Mouse (Mus musculus) layer of hippocampus, adult 9-10 months (tissue): ENCODE measurements around the gene Flt1.

Experiments
- DNase-seq: peaks from one replicate; pipeline ENCODE4 v3.0.0; 2022; ENCODE audit warnings: low spot score

Flt1 gene

DNA sequence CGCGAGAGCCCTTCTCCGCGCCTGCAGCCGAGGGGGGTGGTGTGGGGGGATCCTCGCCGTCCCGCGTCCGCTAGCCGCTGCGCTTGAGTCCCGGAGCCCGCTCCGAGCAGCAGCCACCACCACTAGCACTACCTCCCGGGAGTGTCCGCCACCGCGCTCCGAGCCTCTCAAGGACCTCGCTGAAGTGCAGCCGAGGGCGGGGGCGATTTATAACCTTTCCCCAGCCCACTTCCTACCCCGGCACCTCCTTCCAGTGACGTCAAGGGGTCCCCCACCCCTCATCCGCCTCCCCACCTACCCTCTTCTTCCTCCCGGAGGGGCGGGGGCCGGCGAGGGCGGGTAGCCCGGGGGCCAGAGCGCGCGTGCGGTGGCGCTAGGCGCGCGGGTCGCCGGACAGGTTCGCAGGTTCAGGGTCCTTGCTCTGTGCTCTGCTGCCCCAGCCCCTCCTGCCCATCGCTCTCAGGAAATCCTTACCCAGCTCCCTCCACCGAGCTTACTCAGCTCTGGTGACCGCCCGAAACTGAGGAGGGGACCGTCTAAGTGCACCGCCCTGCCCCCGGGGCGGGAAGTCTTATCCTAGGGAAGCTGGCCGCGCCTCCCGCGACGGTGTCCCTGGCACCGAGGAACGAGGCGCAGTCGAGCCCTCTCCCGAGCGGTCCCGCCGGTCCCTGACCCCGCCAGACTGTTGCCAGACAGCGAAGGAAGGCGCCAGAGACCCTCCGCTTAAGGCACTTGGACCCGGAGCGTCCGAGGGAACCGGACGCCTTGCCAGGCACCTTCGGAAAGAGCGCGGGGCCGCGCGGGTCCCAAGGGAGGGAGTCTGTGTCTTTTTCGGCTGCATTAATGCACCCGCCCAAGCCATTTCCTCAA lies at the start of gene Flt1:
TSS of gene Flt1 (minus strand) at position 181 of the 870 bp plus-strand sequence.
- no peak for DNase-seq

DNA sequence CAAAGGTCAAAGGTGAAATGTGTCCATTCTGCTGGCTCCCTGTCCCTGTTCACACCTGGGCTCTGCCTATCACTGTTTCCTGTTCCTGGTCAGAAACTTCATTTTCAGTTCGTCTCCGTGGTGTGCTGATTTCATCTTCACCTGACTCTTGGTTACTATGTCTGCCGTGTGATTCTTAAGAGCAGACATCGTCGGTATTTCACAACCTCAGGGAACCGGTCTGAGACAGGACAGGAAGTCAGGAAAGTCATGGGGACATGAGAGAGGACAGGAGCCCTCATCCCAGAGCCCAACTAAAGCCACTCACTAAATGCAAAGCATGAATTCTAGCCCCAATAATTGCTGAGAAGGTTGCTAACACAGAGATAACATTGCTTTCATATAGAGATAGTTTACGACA lies 49.4 kb upstream of the Flt1 start:
- DNase-seq, result no peak

DNA sequence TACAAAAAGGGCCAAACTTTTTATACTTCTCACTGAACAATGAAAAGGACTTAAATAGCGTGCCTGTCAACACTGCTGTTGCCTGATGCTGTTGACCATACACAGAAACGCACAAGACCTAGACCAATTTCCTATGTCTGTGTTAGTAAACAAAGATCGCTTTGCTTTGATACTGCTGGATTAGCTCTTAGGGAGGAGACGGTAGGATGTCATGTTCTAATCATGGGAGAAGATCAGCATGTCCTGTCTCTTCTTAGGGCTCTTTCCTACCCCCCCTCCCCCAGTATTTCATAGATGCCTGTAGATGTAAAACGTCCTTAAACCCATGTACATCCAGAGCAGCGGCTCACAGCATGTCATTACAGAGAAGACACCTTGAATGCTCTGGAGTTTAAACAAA lies 44.1 kb upstream of the Flt1 start:
- no peak for DNase-seq

DNA sequence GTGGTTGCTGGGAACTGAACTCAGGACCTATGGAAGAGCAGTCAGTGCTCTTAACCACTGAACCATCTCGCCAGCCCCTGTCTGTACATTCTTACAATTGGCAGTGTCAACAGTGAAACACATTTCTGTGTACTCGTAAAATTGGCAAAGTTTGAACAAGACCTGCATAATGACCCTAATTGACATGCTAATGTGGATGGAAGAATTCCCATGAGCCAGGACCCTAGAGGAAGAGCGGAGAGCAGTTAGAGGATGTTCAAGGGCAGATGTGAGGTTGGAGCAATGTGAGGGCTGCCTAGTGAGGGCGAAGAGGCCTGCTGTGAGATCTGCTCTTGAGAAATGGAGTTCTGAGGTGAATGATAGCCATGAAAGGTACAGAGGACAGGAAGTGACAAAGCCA lies 38.2 kb upstream of the Flt1 start:
- DNase-seq, result no peak

DNA sequence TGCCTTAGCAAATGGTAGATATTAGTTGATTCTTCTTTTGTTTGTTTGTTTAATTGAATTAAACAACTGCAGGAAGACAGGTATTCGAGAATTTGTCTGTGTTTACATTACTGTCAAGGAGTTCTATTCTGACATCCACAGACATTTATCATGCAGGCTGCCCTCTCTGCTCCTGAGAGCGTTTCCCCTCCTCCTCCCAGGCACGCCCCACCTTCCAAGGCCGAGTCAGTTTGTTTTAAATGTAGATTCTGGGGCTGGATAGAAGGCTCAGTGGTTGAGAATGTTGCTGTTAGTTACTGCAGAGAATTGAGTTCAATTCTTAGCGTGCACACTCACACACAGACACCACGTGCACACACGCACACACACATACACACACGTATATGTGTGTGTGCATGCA lies 36.2 kb upstream of the Flt1 start:
- no peak for DNase-seq

DNA sequence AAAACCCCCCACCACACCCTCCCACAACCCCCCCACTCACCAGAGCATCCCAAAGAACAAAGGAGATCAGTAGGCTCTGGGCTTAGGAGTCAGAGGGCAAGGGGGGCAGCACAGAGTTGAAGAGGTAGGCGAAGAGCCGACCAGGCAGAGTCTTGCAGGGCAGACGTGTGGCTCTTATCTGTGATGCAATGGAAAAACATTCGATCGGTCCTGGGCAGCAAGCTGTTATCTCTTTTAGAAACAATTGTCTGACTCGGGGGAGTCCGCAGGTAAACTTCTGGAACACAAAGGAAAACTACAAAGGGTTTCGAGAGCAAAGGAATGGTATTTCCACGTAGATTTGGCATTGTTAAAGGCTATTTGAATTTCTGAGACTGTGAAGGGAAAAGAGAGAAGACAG lies 35.5 kb upstream of the Flt1 start:
- no peak for DNase-seq

DNA sequence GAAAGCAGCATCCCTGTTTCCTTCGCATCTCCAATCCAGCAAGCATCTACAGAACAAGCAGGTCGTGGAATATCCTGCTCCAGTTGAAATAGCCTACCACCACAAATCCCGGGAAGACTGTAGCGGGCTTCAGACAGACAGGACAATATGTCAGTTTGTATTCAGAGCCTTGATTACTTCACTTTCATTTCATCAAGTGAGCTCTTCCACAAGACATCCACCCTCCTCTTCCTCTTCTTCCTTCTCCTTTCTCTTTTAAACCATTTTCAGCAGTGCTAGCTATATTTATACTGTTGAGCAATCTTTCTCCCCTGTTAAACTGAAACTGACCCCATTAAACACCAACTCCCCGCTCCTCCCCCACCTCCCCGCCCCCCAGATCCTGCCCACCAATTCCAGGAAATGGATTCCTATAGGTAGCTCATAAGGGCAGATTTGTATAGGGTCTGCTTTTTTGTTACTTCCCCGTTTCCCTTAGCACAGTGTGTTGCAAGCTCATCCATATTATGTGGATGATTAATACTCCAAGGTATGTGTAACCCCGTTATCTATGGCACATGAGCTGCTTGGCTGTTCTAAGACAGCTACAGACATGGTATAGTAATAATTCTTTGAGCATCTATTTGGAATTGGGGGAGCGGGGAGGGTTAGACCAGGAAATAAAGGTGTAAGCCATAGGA lies 33.0 kb upstream of the Flt1 start:
- DNase-seq, result no peak

DNA sequence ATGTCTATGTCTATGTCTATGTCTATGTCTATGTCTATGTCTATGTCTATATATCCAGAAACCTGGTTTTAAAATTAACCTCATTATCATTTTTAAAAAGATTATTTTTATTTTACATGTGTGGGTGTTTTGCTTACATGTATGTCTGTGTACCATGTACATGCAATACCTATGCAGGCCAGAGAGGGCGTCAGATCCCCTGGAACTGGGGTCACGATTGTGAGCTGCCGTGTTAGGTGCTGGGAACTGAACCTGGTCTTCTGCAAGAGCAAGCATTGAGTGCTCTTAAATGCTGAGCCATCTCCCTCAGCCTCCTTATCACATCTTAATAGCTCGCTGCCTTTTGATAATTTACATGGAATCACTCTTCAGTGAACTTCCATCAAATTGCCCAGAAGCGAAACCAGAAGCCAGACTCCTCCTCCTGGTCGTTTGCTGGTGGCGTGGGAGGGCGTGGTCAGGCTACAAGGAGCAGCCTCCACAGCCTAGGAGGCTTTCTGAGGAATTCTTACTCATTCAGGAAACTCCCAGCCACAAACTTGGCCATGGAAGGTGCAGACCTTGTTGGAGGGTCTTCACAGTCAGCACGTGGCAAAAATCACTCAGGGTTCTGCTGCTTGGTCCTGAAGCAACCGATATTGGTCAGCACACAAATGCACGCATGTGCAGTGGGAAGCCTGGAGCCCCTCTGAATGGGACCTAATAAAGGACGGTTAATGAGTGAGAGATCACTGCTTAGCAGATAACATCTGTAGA lies 32.2 kb upstream of the Flt1 start:
- no peak for DNase-seq

DNA sequence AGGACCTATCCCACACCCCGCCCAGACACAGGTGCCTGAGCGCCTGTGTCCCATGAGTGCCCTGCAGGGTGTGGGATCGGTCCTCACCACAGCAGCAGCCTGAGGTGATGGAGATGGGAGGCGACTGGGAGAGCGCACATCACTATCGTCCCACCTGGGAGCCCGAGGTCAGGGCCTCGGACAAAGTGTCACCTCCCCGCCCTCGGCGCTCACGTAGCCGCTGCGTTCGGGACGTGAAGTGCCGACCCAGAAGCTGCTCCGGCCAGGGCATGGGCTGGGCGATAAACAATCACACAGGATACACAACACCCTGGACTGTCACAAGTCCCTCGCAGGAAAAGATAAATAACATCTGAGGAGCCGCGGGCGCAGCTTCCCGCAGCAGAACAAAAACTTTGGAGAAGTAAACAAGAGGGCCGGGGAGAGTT lies 27.1 kb upstream of the Flt1 start:
- no peak for DNase-seq

DNA sequence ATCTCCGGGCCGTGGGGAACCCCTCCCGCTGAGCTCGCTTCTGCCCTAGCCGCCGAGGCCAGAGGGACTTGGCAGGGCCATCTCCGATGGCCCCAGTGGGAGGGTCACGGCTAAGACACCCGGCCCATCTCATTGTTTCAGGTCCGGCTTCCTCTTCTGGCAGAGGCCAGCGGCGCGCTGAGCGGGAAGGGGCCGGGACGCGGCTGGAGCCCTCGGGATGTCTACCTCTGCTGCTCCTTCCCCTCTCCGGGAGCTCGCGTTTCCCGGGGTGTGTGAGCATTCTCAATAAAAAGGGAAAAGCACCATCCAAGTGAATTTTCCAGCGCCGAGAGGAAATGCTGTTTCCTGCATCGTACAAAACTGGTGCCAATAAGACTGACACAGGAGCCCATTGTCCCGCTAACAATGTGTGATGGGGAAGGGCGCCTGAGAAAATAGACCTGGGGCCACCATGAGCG lies 25.9 kb upstream of the Flt1 start:
- DNase-seq, result no peak

DNA sequence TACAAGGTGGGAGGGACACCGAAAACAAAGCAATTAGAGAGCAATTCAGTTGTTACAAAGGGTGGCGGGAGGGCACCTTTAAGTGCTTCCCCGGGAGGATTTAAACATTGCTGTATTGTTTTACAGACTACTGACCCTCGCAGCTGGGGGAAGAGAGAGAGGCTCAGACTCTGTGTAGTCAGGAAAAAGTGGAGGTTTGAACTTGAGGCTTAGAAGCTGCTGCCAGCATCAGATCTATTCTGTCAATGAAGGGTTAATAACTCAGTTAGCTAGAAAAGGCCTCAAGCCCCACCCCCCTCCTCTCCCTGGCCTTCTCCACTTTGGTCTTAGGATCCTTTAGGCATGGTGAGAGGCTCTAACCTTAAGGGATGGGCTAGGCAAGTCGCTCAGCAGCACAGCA lies 24.2 kb upstream of the Flt1 start:
- no peak for DNase-seq

DNA sequence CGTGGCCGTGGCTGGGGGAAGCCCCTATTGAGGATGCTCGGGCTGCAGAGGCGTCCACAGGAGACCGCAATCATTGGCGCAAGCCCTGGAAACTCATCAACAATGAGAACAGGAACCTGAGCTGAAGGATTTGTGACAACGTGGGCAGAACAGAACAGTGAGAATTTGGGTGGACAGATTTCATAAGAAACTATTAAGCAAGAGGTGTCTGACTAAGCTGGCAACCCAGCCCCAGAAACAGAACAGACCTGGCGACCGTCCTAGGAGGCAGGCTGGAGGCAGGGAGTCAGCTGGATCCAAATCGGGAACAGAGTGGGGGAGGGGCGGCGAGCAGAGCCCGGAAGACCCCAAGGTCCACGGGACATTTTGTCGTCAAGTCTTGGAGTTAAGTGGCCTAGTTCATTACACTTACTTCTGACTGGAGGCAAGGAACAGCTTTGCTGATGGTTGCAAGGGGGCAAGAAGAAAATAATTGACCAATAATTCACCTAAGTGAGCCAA lies 22.3 kb upstream of the Flt1 start:
- no peak for DNase-seq

DNA sequence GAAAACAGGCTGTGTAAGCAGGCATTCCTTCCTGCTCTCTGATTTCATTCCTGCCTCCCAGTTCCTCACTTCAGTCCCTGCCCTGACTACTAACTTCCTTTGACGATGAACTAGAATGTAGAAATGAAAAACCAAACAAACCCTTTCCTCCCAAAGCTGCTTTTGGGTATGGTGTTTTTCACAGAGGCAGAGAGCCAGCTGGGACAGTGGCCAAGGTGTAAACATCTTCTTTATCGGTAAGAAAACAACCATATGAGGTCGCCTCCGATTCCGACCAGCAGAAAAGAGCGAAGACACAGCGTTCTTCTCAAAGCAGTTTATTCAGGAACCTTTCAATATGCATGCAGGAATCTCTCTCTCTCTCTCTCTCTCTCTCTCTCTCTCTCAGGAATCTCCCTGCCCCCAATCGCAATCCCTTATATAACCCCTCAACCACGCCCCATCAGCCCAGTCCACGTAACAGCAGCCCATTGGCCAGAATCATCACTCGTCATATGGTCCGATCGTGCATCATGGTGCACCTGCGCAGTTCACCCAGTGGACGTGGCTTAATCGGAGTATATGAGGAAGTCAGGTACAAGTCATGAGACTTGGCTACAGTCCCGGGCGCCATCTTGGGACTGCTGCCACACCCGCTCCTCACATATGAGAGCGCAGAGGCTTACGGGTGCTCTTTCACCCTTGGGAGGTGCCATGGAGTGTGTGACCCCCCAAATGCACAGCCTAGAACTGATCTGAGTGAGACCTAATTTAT lies 19.3 kb upstream of the Flt1 start:
- no peak for DNase-seq

DNA sequence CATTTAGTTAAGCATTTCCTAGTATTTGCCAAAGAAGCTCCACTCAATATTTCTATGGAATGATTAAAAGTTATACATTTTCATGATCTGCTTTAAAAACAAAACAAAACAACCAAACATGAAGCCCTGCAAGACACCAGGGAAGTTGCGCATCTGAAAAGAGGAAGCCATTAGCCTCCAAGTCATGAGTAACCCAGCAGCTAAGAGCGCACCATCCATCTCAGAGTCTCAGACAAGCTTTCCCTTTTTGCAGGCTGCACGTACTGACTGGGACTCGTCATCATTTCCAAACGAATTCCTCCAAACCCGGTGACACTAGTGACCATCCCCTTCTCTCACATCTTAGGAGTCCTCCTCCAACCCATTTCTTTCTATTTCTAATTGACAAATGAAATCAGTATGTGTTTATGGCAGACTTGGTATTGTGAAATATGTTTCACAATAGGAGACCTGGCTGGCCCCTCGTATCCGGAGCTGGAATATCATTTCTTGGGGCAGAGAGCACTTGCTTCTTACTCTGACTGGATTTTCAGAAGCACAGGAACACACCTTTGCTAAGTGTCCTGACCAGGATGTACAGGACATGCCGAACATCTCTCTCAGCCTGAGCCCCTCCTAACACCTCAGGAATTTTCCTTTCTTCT lies 16.8 kb upstream of the Flt1 start:
- no peak for DNase-seq

DNA sequence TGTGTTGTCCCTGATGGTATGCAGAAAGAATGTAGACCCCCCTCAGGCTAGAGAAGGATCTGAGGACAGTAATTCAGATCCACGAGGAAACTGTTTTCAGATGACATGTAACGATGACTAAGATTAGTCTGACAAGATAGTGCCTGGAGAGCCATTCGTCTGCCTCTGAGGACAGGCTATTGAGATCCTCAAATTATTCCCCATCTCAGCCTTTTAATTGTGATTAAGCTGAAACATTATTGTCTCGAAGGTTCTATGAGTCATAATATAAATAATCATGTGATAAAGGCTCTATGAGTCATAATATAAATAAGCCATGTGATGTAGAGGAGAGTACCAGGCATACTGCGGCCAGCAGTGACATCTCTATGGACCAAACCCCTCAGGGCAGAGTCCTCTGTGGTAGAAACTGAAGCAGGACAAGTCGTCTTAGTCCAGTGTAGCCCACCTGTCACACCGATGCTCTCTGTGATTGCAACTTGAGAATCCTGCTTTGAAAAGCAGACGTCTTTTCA lies 11.0 kb upstream of the Flt1 start:
- no peak for DNase-seq

DNA sequence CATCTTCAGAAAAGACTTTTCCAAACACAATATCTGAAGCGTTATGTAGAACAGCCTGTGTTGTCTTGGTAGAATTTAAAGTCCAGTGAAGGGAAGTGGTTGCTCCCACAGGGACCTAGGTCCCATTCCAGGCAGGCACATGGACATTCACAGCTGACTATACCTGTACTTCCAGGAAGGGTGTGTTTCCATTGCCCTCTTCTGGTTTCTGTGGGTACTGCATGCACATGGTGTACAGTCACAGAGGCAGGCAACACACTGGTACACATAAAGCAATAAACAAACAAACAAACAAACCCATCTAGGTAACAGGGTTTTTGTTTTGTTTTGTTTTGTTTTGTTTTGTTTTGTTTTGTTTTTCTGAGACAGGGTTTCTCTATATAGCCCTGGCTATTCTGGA lies 7.9 kb upstream of the Flt1 start:
- no peak for DNase-seq

DNA sequence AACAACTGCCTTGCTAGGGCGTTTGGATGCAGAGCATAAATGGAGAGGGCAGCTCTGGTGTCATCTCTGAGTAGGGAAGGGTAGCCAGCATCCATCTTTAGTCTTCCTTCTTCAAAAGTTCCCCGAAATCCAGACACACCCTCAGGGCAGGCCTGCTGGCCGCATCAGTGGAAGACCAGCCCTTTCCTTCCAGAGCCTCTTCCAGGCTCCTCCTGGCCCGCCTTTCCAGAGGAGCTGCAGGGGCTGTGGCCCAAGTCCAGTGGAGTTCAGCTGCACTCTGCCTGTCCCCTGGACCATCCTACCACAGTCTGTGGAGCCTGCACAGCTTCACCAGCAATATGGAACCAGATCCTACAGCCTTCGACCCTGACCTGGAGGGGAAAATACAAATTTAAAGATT lies 7.1 kb upstream of the Flt1 start:
- DNase-seq, result no peak

DNA sequence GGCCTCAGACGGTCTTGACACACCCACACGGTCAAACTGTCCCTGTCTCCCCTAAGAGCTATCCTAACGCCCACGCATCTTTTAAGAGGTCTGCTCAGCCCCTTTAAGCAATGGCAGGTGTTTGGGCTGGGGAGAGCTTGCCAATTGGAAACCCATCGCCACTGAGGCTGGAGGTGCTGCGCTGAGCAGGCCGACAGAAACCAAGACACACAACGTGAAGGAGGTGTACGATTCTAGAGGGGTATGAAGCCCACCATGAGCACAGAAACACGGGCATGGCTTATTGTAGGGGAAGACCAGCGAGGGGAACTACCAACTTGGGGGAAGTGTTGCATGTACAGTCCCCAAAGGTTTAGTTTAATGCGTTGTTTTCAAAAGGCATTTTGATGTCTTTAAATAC lies 1.7 kb upstream of the Flt1 start:
- DNase-seq, result no peak

DNA sequence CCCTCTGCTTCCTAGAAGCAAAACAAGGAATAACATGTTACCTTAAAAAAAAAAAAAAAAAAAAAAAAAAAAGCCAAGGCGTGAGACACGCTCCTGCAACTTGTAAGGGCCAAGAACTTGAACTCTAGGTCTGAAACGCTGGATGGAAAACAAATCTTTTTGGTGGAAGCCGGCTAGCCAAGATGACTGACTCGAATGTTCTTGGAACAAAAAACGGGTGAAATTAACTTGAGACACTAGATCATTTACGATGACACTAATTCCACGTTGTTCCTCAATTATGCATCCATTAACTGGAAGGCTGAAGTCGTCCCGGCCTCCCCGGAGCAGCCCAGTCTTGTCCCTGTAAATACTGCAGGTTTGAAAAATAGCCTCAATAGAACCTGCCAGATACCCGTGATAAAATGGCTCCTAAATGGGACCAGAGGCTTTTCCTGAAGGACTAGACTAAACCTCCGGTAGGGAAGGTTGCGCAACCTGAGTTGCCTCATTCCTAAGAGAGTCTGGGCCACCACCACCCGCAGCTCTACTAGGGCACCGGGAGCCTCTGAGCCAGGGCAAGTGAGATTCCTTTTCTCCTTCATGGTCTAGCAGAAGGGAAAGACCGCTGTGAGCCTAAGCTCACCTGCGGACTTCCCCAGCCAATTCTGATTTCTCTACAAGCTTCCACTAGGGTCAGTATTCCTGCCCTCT lies 1.0 kb upstream of the Flt1 start:
- no peak for DNase-seq
